Mouse (Mus musculus) spleen, adult 2 months (tissue): ENCODE data around the gene Depp1. TPM values are rescaled to one million over a fixed set of nuclear protein-coding genes. Genes with fewer than 3 reads are reported as not detected.
A peak's percentile ranks its signal among the peaks of the same experiment; 100 is the strongest.

Experiments used
- DNase-seq, 2 experiments: peaks; one replicate each; pipeline versions ENCODE4 v3.0.0 to v3.0.0-alpha.2; 2012 to 2021; ENCODE audit warnings: low spot score in 2 of 2, low read depth in 1 of 2
- H3K27ac ChIP-seq: fragments of 200-500 bp; 2 replicates; pipeline ENCODE4 v1.5.1; 2012; ENCODE audit warnings: low read length, inconsistent platforms; ENCODE audit not compliant: insufficient read depth
- H3K27me3 ChIP-seq: fragments of 200-500 bp; 2 replicates; pipeline ENCODE4 v1.6.1; 2012; ENCODE audit warnings: mild to moderate bottlenecking, moderate library complexity, low read length, inconsistent platforms; ENCODE audit not compliant: control insufficient read depth, insufficient read depth
- H3K36me3 ChIP-seq: fragments of 200-500 bp; 2 replicates; pipeline ENCODE4 v1.6.1; 2012; ENCODE audit warnings: mild to moderate bottlenecking, low read length, inconsistent platforms; ENCODE audit not compliant: control insufficient read depth, insufficient read depth
- H3K4me1 ChIP-seq: fragments of 200-500 bp; 2 replicates; pipeline ENCODE4 v1.6.1; 2011; ENCODE audit warnings: inconsistent platforms; ENCODE audit not compliant: control insufficient read depth, insufficient read depth, insufficient read length
- H3K4me3 ChIP-seq: fragments of 200-500 bp; 2 replicates; pipeline ENCODE4 v1.5.1; 2011; ENCODE audit warnings: mild to moderate bottlenecking, inconsistent platforms; ENCODE audit not compliant: insufficient read depth, insufficient read length; ENCODE audit errors: extremely low read depth
- CTCF ChIP-seq: fragments of 200-500 bp; IDR thresholded peaks from 2 replicates; pipeline ENCODE4 v1.5.1; 2011; ENCODE audit warnings: mild to moderate bottlenecking, inconsistent platforms; ENCODE audit not compliant: insufficient read depth, insufficient read length, insufficient replicate concordance; ENCODE audit errors: extremely low read depth
- POLR2A ChIP-seq: fragments of 200-500 bp; IDR thresholded peaks from 2 replicates; pipeline ENCODE4 v1.6.1; 2011; ENCODE audit warnings: low read depth, low read length, inconsistent platforms
- WGBS: fragments of 180-500 bp; shearing (Covaris S2); methylation state at CpG from one replicate; pipeline ENCODE4 v1.1.7; 2018; 5-methylcytosine and 5-hydroxymethylcytosine counted together
- polyA plus RNA-seq: library from polyadenylated mRNA; depleted of rRNA; stranded (reverse); fragments of >200 nt; gene quantifications from 2 replicates; pipeline ENCODE4 v1.2.3, GENCODE M21; 2012

Gene Depp1
- polyA plus RNA-seq, 1 experiment: 2.6 TPM

GRCm38 (mm10) chr6:116628095-116628494, 22.3 kb upstream of the Depp1 start:
- TF ChIP-seq POLR2A (no peak), CTCF (no peak)
- H3K4me3 ChIP-seq: peak overlapping the region; percentile 90
- H3K4me1 ChIP-seq: no peaks in the 10 kb centered on the region; the same call in 1 of the 2 replicates
- no peak for DNase-seq
- no peak overlapping the region for H3K27ac ChIP-seq
- no peaks in the 10 kb centered on the region for H3K27me3 ChIP-seq
- WGBS: 9% methylated on average over 9 of the region's 9 CpGs
- H3K36me3 ChIP-seq: no peaks in the 10 kb centered on the region; the same call in 1 of the 2 replicates

- TF ChIP-seq CTCF (no peak), POLR2A (peak; percentile 29; the same call in 1 of the 2 replicates)
- peak; percentile 22 to 52 for DNase-seq
- WGBS: 1% methylated on average over 43 of the region's 56 CpGs
These were observed 21.8 kb upstream of the Depp1 start, which contains the start of gene Zfp422 for GRCm38 (mm10) chr6:116628539-116629171. Gene Zfp422 (minus strand): TSS chr6:116628999.

GRCm38 (mm10) chr6:116629766-116630165, 20.6 kb upstream of the Depp1 start:
- Histone ChIP-seq H3K4me1 (no peaks in the 10 kb centered on the region; the same call in 1 of the 2 replicates), H3K4me3 (no peak overlapping the region), H3K27ac (no peak overlapping the region), H3K27me3 (no peaks in the 10 kb centered on the region), H3K36me3 (no peaks in the 10 kb centered on the region; the same call in 1 of the 2 replicates)
- TF ChIP-seq CTCF (no peak), POLR2A (no peak)
- 86% methylated on average over 10 of the region's 10 CpGs for WGBS
- DNase-seq: no peak

More at GRCm38 (mm10) chr6:116628539-116629171, 21.8 kb upstream of the Depp1 start, which contains the start of gene Zfp422:
- Histone ChIP-seq H3K27me3 (no peaks in the 10 kb centered on the region), H3K36me3 (no peaks in the 10 kb centered on the region; the same call in 1 of the 2 replicates), H3K4me1 (no peaks in the 10 kb centered on the region; the same call in 1 of the 2 replicates), H3K4me3 (peak within 1 kb of the TSS; percentile 90), H3K27ac (peak within 1 kb of the TSS; percentile 63)

- H3K27me3 ChIP-seq: no peaks in the 10 kb centered on the region
- H3K4me3 ChIP-seq: no peak overlapping the region
- H3K36me3 ChIP-seq: peaks cover 2% of the 10 kb centered on the region; the same call in 1 of the 2 replicates
- H3K27ac ChIP-seq: no peak overlapping the region
- TF ChIP-seq CTCF (peak; percentile 71; the same call in 1 of the 2 replicates), POLR2A (no peak)
- H3K4me1 ChIP-seq: no peaks in the 10 kb centered on the region; the same call in 1 of the 2 replicates
- WGBS: 50% methylated on average over 1 of the region's 1 CpGs
- peak; percentile 48 to 77 for DNase-seq
These were observed 18.3 kb upstream of the Depp1 start for GRCm38 (mm10) chr6:116632129-116632528.

GRCm38 (mm10) chr6:116633741-116634695, 16.4 kb upstream of the Depp1 start:
- TF ChIP-seq CTCF (no peak), POLR2A (no peak)
- Histone ChIP-seq H3K4me1 (no peaks in the 10 kb centered on the region), H3K4me3 (no peak overlapping the region), H3K36me3 (peaks cover 2% of the 10 kb centered on the region; the same call in 1 of the 2 replicates), H3K27me3 (no peaks in the 10 kb centered on the region), H3K27ac (no peak overlapping the region)
- WGBS: 91% methylated on average over 17 of the region's 17 CpGs
- DNase-seq: no peak

GRCm38 (mm10) chr6:116635251-116636180, 14.9 kb upstream of the Depp1 start:
- 56% methylated on average over 10 of the region's 10 CpGs for WGBS
- H3K27ac ChIP-seq: no peak overlapping the region
- no peaks in the 10 kb centered on the region for H3K4me1 ChIP-seq
- H3K27me3 ChIP-seq: no peaks in the 10 kb centered on the region
- TF ChIP-seq CTCF (no peak), POLR2A (no peak)
- H3K36me3 ChIP-seq: peaks cover 9% of the 10 kb centered on the region; the same call in 1 of the 2 replicates
- no peak for DNase-seq
- no peak overlapping the region for H3K4me3 ChIP-seq
